Mouse (Mus musculus) layer of hippocampus, adult 18-20 months (tissue): ENCODE data around the gene Qrich2. TPM values are rescaled to one million over a fixed set of nuclear protein-coding genes. Genes with fewer than 3 reads are reported as not detected.
"Not testable (repeated sequence)": the region's sequence is repeated elsewhere in the genome, so short reads cannot be mapped to it uniquely, and the experiment has no call there.

Experiments used
- DNase-seq, 2 experiments: peaks; one replicate each; pipeline ENCODE4 v3.0.0; 2022; ENCODE audit warnings: low spot score in 2 of 2
- long read RNA-seq: library from polyadenylated mRNA; stranded (forward); transcript quantifications from one replicate; pipeline ENCODE4 v2.0.0, GENCODE M21; 2021
- total RNA-seq, 2 experiments: library from RNA; stranded (reverse); gene quantifications; 2 replicates each; pipeline ENCODE4 v1.2.3; 2021

Qrich2 gene
- total RNA-seq = not detected
- long read RNA-seq = 0 reads

- DNase-seq = no peak
Measured at GRCm38 (mm10) chr11:116466141-116466540, at the start of gene Qrich2. Gene Qrich2 (minus strand): TSS chr11:116466241.

GRCm38 (mm10) chr11:116515330-116516020 lies 49.4 kb upstream of the Qrich2 start:
- no peak for DNase-seq

- no peak for DNase-seq
Measured at GRCm38 (mm10) chr11:116513531-116514038, 47.5 kb upstream of the Qrich2 start.

GRCm38 (mm10) chr11:116512987-116513386 lies 46.9 kb upstream of the Qrich2 start:
- DNase-seq = peak in 1 of 2 experiments; percentile 70

- DNase-seq = no peak
Measured at GRCm38 (mm10) chr11:116512154-116512553, 46.1 kb upstream of the Qrich2 start.

GRCm38 (mm10) chr11:116511301-116511868 lies 45.3 kb upstream of the Qrich2 start:
- DNase-seq = no peak

GRCm38 (mm10) chr11:116508689-116509088 lies 42.6 kb upstream of the Qrich2 start:
- no peak for DNase-seq

GRCm38 (mm10) chr11:116506151-116506875 lies 40.3 kb upstream of the Qrich2 start:
- no peak for DNase-seq

GRCm38 (mm10) chr11:116505573-116505972 lies 39.5 kb upstream of the Qrich2 start:
- no peak for DNase-seq

- DNase-seq = peak in 1 of 2 experiments; percentile 27
Measured at GRCm38 (mm10) chr11:116504516-116504915, 38.5 kb upstream of the Qrich2 start.

GRCm38 (mm10) chr11:116501005-116501746 lies 35.1 kb upstream of the Qrich2 start:
- DNase-seq = peak in 1 of 2 experiments; percentile 73

- no peak for DNase-seq
Measured at GRCm38 (mm10) chr11:116499018-116499417, 33.0 kb upstream of the Qrich2 start.

- no peak for DNase-seq
Measured at GRCm38 (mm10) chr11:116498596-116498995, 32.6 kb upstream of the Qrich2 start.

- no peak for DNase-seq
Measured at GRCm38 (mm10) chr11:116497313-116497712, 31.3 kb upstream of the Qrich2 start.

GRCm38 (mm10) chr11:116494474-116495174 lies 28.6 kb upstream of the Qrich2 start:
- DNase-seq = peak; percentile 48 to 67

- peak in 1 of 2 experiments; percentile 45 for DNase-seq
Measured at GRCm38 (mm10) chr11:116493795-116494252, 27.8 kb upstream of the Qrich2 start, which contains the start of gene Prpsap1. Gene Prpsap1 (minus strand): TSS chr11:116494202.

GRCm38 (mm10) chr11:116493191-116493590 lies 27.1 kb upstream of the Qrich2 start:
- DNase-seq = no peak

- DNase-seq = not testable (repeated sequence)
Measured at GRCm38 (mm10) chr11:116492507-116492906, 26.5 kb upstream of the Qrich2 start.

GRCm38 (mm10) chr11:116491338-116491737 lies 25.3 kb upstream of the Qrich2 start:
- no peak for DNase-seq
